Mouse (Mus musculus) heart, embryonic 14.5 days (tissue): ENCODE results near the gene Daam1. TPM values are rescaled to one million over a fixed set of nuclear protein-coding genes. Genes with fewer than 3 reads are reported as not detected.
A peak's percentile ranks its signal among the peaks of the same experiment; 100 is the strongest.

ENCODE experiments used
- ATAC-seq: fragments of 200-750 bp; cut with Nextera tagmentation; 2 replicates; pipeline ENCODE4 v1.8.0; 2017; ENCODE audit warnings: low read depth, moderate TSS enrichment; ENCODE audit not compliant: insufficient number of reproducible peaks, insufficient read depth, low FRiP score
- H3K27ac ChIP-seq, 2 experiments: fragments of 200-500 bp in 1 of 2; fragments of 300-500 bp in 1 of 2; sonication (generic) in 1 of 2; replicated peaks in 1 of 2; 2 replicates each; pipeline ENCODE4 v1.5.1; 2012 to 2014; ENCODE audit warnings: low read depth in 2 of 2, low read length in 2 of 2, control low read depth in 1 of 2, mild to moderate bottlenecking in 1 of 2, mixed read lengths in 1 of 2; ENCODE audit not compliant: control insufficient read depth in 1 of 2, insufficient read depth in 1 of 2
- H3K27me3 ChIP-seq: fragments of 300-500 bp; sonication (generic); 2 replicates; pipeline ENCODE4 v1.6.1; 2014; ENCODE audit warnings: mild to moderate bottlenecking, low read length, control low read depth; ENCODE audit not compliant: control insufficient read depth, insufficient read depth
- H3K36me3 ChIP-seq: fragments of 300-500 bp; sonication (generic); 2 replicates; pipeline ENCODE4 v1.6.1; 2014; ENCODE audit warnings: mild to moderate bottlenecking, control low read depth, low read length, mixed read lengths; ENCODE audit not compliant: control insufficient read depth, insufficient read depth
- H3K4me1 ChIP-seq, 2 experiments: fragments of 200-500 bp in 1 of 2; fragments of 300-500 bp in 1 of 2; sonication (generic) in 1 of 2; 2 replicates each; pipeline ENCODE4 v1.6.1; 2012 to 2014; ENCODE audit warnings: low read length in 2 of 2, control low read depth in 1 of 2, mixed read lengths in 1 of 2; ENCODE audit not compliant: control insufficient read depth in 2 of 2, insufficient read depth in 2 of 2
- H3K4me2 ChIP-seq: fragments of 300-500 bp; sonication (generic); 2 replicates; pipeline ENCODE4 v1.6.1; 2014; ENCODE audit warnings: mild to moderate bottlenecking, low read length
- H3K4me3 ChIP-seq, 2 experiments: fragments of 200-500 bp in 1 of 2; fragments of 300-500 bp in 1 of 2; sonication (generic) in 1 of 2; 2 replicates each; pipeline ENCODE4 v1.5.1; 2012 to 2014; ENCODE audit warnings: low read length in 2 of 2, mild to moderate bottlenecking in 2 of 2, control low read depth in 1 of 2, low read depth in 1 of 2, moderate library complexity in 1 of 2; ENCODE audit not compliant: control insufficient read depth in 1 of 2, insufficient read depth in 1 of 2
- H3K9ac ChIP-seq: fragments of 300-500 bp; sonication (generic); 2 replicates; pipeline ENCODE4 v1.6.1; 2014; ENCODE audit warnings: mild to moderate bottlenecking, low read length
- H3K9me3 ChIP-seq: fragments of 300-500 bp; sonication (generic); 2 replicates; pipeline ENCODE4 v1.6.1; 2016; ENCODE audit warnings: low read length, control low read depth; ENCODE audit not compliant: control insufficient read depth
- WGBS: fragments of 180-500 bp; shearing (Covaris S2); extraction: QIAGEN DNeasy Blood & Tissue Kit; methylation state at CpG from one replicate; pipeline ENCODE4 v1.1.7; 2014; 5-methylcytosine and 5-hydroxymethylcytosine counted together
- polyA plus RNA-seq: library from polyadenylated mRNA; unstranded; fragments of >200 nt; fragmentation: Nextera tagmentation; extraction: Ambion mirVana; gene quantifications from 2 replicates; pipeline ENCODE4 v1.2.1, GENCODE M21; 2014

Gene Daam1
- polyA plus RNA-seq, 1 experiment from 2014 or later, result 33.3 TPM

DNA sequence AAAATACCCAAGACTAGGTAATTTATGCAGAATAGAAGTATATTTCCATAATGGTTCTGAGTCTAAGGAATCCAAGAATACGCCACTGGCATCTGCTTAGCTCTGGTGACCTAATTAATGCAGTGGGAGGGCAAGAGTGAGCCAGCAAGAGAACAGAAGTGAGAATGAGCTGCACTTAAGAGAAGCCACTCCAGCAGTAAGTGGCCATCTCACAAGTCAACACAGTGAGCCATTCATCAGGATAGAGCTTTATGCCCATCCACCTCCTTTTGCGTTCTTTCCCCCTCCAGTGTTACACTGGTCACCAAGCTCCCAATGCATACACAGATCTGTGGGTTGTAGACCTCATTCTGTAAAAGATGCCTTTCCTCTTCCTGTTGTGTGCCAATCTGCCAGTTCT, 37.8 kb upstream of the Daam1 start:
- Histone ChIP-seq H3K27me3 (no peaks in the 10 kb centered on the region), H3K4me2 (no peak overlapping the region), H3K36me3 (no peaks in the 10 kb centered on the region), H3K4me1 (peaks cover 7 to 8% of the 10 kb centered on the region in 2 experiments), H3K4me3 (no peak overlapping the region), H3K27ac (no peak overlapping the region), H3K9me3 (no peaks in the 10 kb centered on the region), H3K9ac (no peak overlapping the region)
- 67% methylated on average over 2 of the region's 2 CpGs for WGBS
- no peak for ATAC-seq

DNA sequence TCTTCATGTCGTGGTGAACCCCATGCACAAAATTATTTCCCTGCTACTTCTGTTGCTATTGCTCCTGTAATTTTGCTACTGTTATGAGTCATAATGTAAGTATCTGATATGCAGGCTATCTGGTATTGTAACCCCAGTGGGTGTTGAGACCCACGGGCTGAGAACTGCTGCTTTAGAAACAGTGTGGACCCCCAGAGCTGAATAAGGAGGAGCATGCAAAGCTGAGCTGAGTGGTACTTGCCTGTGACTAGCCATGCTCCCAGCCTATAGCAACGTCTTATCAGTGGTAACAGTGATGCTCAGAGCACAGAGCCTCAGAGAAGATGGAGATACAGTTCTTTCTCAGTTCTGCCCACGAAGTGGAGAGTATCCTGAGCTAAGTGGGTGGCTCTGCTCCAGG, 35.3 kb upstream of the Daam1 start:
- Histone ChIP-seq H3K4me2 (no peak overlapping the region), H3K27me3 (no peaks in the 10 kb centered on the region), H3K9ac (no peak overlapping the region), H3K27ac (no peak overlapping the region), H3K4me1 (peaks cover 5 to 7% of the 10 kb centered on the region in 2 experiments), H3K4me3 (no peak overlapping the region), H3K9me3 (no peaks in the 10 kb centered on the region), H3K36me3 (no peaks in the 10 kb centered on the region)
- no peak for ATAC-seq
- 42% methylated on average over 4 of the region's 4 CpGs for WGBS

DNA sequence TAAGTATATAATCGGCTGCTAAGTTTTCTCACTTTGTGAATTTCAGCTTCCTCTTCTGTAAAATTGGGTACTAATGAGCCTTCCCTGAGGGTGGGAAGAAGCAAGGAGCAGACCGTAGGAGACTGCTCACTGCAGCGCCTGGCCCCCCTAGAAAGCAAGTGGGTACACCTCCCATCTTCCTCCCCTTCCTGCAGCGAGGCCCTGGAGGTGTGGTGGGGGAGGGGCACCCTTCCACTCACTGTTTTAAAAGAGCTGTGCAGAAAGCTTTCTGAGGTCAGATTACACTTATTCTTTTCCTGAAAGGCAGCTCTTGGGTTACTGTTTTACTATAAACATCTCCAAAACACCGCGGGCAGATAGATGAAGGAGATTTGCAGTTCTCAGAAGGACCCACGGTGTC, 34.4 kb upstream of the Daam1 start:
- ATAC-seq, result no peak
- no peaks in the 10 kb centered on the region for H3K27me3 ChIP-seq
- H3K36me3 ChIP-seq, result no peaks in the 10 kb centered on the region
- H3K4me1 ChIP-seq, result peaks cover 5 to 7% of the 10 kb centered on the region in 2 experiments
- no peak overlapping the region for H3K4me3 ChIP-seq
- no peak overlapping the region for H3K27ac ChIP-seq
- WGBS, result 9% methylated on average over 7 of the region's 7 CpGs
- no peaks in the 10 kb centered on the region for H3K9me3 ChIP-seq
- H3K9ac ChIP-seq, result no peak overlapping the region
- H3K4me2 ChIP-seq, result 0 out of 2 replicates have a peak overlapping the region, but pooled peaks have one; percentile 14

DNA sequence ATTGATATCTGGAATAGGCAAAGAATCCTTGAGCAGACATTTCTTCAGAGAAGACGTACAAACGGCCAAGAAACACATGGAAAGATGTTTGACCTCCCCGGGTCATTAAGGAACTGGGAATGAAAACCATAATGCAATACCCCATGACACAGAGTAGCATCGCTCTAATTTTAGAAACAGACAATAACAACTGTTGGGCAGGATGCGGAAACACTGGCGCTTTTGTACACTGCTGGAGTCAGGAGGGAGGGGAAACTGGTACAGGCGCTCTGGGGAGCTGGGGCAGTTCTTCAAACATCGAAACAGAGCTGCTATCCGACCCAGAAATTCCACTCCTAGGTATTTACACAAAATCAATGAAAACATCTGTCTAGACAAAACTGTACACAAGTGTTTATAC, 23.6 kb upstream of the Daam1 start:
- no peak overlapping the region for H3K9ac ChIP-seq
- no peak overlapping the region for H3K27ac ChIP-seq
- no peak overlapping the region for H3K4me2 ChIP-seq
- H3K9me3 ChIP-seq, result no peaks in the 10 kb centered on the region
- peaks cover 5 to 7% of the 10 kb centered on the region in 2 experiments for H3K4me1 ChIP-seq
- no peaks in the 10 kb centered on the region for H3K36me3 ChIP-seq
- no peak overlapping the region for H3K4me3 ChIP-seq
- H3K27me3 ChIP-seq, result no peaks in the 10 kb centered on the region
- WGBS, result 67% methylated on average over 9 of the region's 9 CpGs
- no peak for ATAC-seq

DNA sequence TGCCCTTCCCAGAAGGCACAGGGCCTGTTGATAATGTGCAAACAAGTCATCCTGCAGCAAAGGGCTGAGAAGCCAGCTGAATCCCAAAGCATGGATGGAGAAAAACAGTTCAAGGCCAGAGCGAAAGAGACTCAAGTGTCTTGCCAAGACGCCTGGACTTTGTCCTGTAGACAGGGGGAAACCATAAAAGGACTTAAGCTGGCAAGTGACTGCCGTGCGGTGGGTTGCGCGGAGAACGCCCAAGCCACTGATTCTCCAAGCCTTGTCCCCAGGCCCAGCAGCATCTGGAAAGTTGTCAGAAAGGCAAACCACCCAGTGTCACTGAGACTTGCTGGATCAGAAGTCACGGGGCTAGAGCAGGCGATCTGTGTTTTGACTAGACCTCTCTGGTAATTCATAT, 22.2 kb upstream of the Daam1 start:
- H3K4me1 ChIP-seq, result peaks cover 15 to 18% of the 10 kb centered on the region in 2 experiments
- WGBS, result 47% methylated on average over 9 of the region's 9 CpGs
- no peak for ATAC-seq
- no peak overlapping the region for H3K4me3 ChIP-seq
- no peaks in the 10 kb centered on the region for H3K9me3 ChIP-seq
- no peak overlapping the region for H3K4me2 ChIP-seq
- H3K9ac ChIP-seq, result no peak overlapping the region
- no peaks in the 10 kb centered on the region for H3K27me3 ChIP-seq
- no peaks in the 10 kb centered on the region for H3K36me3 ChIP-seq
- peak overlapping the region; percentile 62 to 76 for H3K27ac ChIP-seq

DNA sequence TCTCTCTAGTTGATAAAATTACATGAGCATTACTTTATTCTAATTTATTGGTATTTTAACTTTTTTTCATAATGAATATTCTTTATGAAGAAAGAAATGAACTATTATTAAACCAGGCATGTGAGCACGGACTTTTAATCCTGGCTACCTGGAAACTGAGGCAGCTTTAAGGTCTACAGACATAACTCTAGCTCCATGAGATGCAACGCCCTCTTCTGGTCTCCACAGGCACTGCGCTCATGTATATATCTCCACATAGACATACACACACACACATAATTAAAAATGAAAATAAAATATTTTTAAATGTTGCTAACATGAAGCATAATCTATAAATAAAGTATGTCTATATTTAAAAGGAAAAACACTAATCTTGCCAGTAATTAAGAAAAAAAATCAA, 21.3 kb upstream of the Daam1 start:
- H3K4me3 ChIP-seq, result no peak overlapping the region
- H3K27ac ChIP-seq, result no peak overlapping the region
- 94% methylated on average over 3 of the region's 3 CpGs for WGBS

DNA sequence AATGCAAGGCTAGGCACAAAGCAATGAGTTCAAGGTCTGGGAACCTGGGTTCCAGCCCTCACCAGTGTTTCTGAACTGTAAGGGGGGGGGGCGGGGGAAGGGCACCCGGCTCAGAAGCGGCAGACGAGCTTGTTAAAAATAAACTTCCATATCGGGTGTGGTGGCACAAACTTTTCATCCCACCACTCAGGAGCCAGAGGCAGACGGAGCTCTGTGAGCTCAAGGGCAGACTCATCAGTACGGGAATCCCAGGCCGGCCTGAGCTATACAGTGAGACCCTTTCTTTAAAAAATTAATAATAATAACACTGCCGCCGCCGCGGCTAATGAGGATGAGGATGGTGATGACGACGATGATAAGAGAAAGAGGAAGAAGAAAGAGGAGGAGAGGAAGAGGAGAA, 18.3 kb upstream of the Daam1 start:
- 56% methylated on average over 14 of the region's 14 CpGs for WGBS

More for the DNA sequence above, 21.3 kb upstream of the Daam1 start:
- H3K4me2 ChIP-seq, result no peak overlapping the region
- H3K36me3 ChIP-seq, result no peaks in the 10 kb centered on the region
- H3K9ac ChIP-seq, result no peak overlapping the region
- no peak for ATAC-seq
- no peaks in the 10 kb centered on the region for H3K9me3 ChIP-seq
- H3K27me3 ChIP-seq, result no peaks in the 10 kb centered on the region
- peaks cover 18 to 24% of the 10 kb centered on the region in 2 experiments for H3K4me1 ChIP-seq

DNA sequence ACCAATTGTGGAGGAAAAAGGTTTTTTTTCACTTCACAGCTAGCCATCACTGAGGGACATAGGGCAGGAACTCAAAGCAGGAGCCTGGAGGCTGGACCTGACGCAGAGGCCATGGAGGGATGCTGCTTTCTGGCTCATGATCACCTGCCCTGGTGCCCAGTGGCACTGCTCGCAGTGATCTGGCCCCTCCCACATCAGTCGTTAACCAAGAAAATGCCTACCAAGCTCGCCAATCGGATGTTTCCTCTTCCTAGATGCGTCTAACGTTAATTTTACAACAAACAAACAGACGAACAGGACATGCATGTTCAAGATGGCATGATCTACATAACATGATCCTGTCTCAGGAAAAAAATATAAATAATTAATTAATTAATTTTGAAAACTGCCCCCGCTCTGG, 17.6 kb upstream of the Daam1 start:
- WGBS, result 87% methylated on average over 9 of the region's 9 CpGs
- ATAC-seq, result no peak
- no peak overlapping the region for H3K9ac ChIP-seq

More for the DNA sequence above, 18.3 kb upstream of the Daam1 start:
- no peaks in the 10 kb centered on the region for H3K36me3 ChIP-seq
- ATAC-seq, result no peak
- no peaks in the 10 kb centered on the region for H3K9me3 ChIP-seq
- peak overlapping the region; percentile 13; the same call in 1 of the 2 replicates for H3K4me2 ChIP-seq
- H3K27me3 ChIP-seq, result no peaks in the 10 kb centered on the region
- H3K4me3 ChIP-seq, result no peak overlapping the region
- no peak overlapping the region for H3K9ac ChIP-seq
- peak overlapping the region; percentile 42 to 61; a peak in 2 of 4 replicates for H3K27ac ChIP-seq
- H3K4me1 ChIP-seq, result peaks cover 22 to 29% of the 10 kb centered on the region in 2 experiments

More for the DNA sequence above, 17.6 kb upstream of the Daam1 start:
- Histone ChIP-seq H3K4me1 (peaks cover 21 to 29% of the 10 kb centered on the region in 2 experiments), H3K27ac (peak overlapping the region in 1 of 2 experiments; percentile 61; a peak in 3 of 4 replicates), H3K4me2 (no peak overlapping the region), H3K4me3 (no peak overlapping the region), H3K9me3 (no peaks in the 10 kb centered on the region), H3K27me3 (no peaks in the 10 kb centered on the region), H3K36me3 (no peaks in the 10 kb centered on the region)
